Mouse (Mus musculus): ENCODE measurements around the gene Matn1. TPM values are rescaled to one million over a fixed set of nuclear protein-coding genes. Genes with fewer than 3 reads are reported as not detected.

Gene Matn1
- polyA plus RNA-seq, 1 experiment from 2014 or later, result 0.34 TPM

GRCm38 (mm10) chr4:130949821-130950384 lies 5.7 kb downstream of the Matn1 start:
- Histone ChIP-seq H3K36me3 (replicated peaks; ENCODE audit: control insufficient read depth, insufficient read depth, low read depth, low read length) (no peaks in the 10 kb centered on the region), H3K9me3 (replicated peaks; ENCODE audit: control insufficient read depth, low read length) (no peaks in the 10 kb centered on the region), H3K27me3 (ENCODE audit: control insufficient read depth, insufficient read depth, low read length) (no peaks in the 10 kb centered on the region; the same call in 1 of the 2 replicates), H3K4me3 (ENCODE audit: low read depth, low read length) (no peak overlapping the region), H3K4me2 (ENCODE audit: low read depth, low read length) (no peak overlapping the region), H3K9ac (replicated peaks; ENCODE audit: low read length) (no peak overlapping the region), H3K27ac (replicated peaks; ENCODE audit: low read depth, low read length) (no peak overlapping the region), H3K4me1 (ENCODE audit: control insufficient read depth, insufficient read depth, low read length) (no peaks in the 10 kb centered on the region)
- no peak for ATAC-seq (replicated peaks; ENCODE audit: insufficient number of reproducible peaks, low FRiP score, low TSS enrichment, low read depth)
- 84% methylated on average over 35 of the region's 35 CpGs for WGBS
- no peak for DNase-seq (ENCODE audit: low spot score)

GRCm38 (mm10) chr4:130952531-130952930 lies 8.3 kb downstream of the Matn1 start:
- DNase-seq (ENCODE audit: low spot score), result peak; percentile 54
- H3K4me2 ChIP-seq (ENCODE audit: low read depth, low read length), result no peak overlapping the region
- no peak for ATAC-seq (replicated peaks; ENCODE audit: insufficient number of reproducible peaks, low FRiP score, low TSS enrichment, low read depth)
- H3K4me3 ChIP-seq (ENCODE audit: low read depth, low read length), result no peak overlapping the region
- H3K4me1 ChIP-seq (ENCODE audit: control insufficient read depth, insufficient read depth, low read length), result no peaks in the 10 kb centered on the region
- no peak overlapping the region for H3K27ac ChIP-seq (replicated peaks; ENCODE audit: low read depth, low read length)
- H3K27me3 ChIP-seq (ENCODE audit: control insufficient read depth, insufficient read depth, low read length), result no peaks in the 10 kb centered on the region; the same call in 1 of the 2 replicates
- H3K36me3 ChIP-seq (replicated peaks; ENCODE audit: control insufficient read depth, insufficient read depth, low read depth, low read length), result no peaks in the 10 kb centered on the region
- H3K9me3 ChIP-seq (replicated peaks; ENCODE audit: control insufficient read depth, low read length), result no peaks in the 10 kb centered on the region
- WGBS, result 48% methylated on average over 17 of the region's 17 CpGs
- H3K9ac ChIP-seq (replicated peaks; ENCODE audit: low read length), result no peak overlapping the region

GRCm38 (mm10) chr4:130957156-130957555 lies 13.0 kb downstream of the Matn1 start:
- no peak overlapping the region for H3K9ac ChIP-seq (replicated peaks; ENCODE audit: low read length)
- H3K27ac ChIP-seq (replicated peaks; ENCODE audit: low read depth, low read length), result no peak overlapping the region
- DNase-seq (ENCODE audit: low spot score) (no peak), ATAC-seq (replicated peaks; ENCODE audit: insufficient number of reproducible peaks, low FRiP score, low TSS enrichment, low read depth) (no peak)
- no peaks in the 10 kb centered on the region for H3K9me3 ChIP-seq (replicated peaks; ENCODE audit: control insufficient read depth, low read length)
- no peak overlapping the region for H3K4me3 ChIP-seq (ENCODE audit: low read depth, low read length)
- H3K4me2 ChIP-seq (ENCODE audit: low read depth, low read length), result no peak overlapping the region
- no peaks in the 10 kb centered on the region for H3K36me3 ChIP-seq (replicated peaks; ENCODE audit: control insufficient read depth, insufficient read depth, low read depth, low read length)
- H3K4me1 ChIP-seq (ENCODE audit: control insufficient read depth, insufficient read depth, low read length), result no peaks in the 10 kb centered on the region
- WGBS, result 86% methylated on average over 10 of the region's 10 CpGs
- no peaks in the 10 kb centered on the region; the same call in 1 of the 2 replicates for H3K27me3 ChIP-seq (ENCODE audit: control insufficient read depth, insufficient read depth, low read length)

GRCm38 (mm10) chr4:130958812-130959211 lies 14.6 kb downstream of the Matn1 start:
- H3K4me2 ChIP-seq (ENCODE audit: low read depth, low read length), result no peak overlapping the region
- ATAC-seq (replicated peaks; ENCODE audit: insufficient number of reproducible peaks, low FRiP score, low TSS enrichment, low read depth) (no peak), DNase-seq (ENCODE audit: low spot score) (no peak)
- H3K4me3 ChIP-seq (ENCODE audit: low read depth, low read length), result no peak overlapping the region
- H3K27ac ChIP-seq (replicated peaks; ENCODE audit: low read depth, low read length), result no peak overlapping the region
- H3K4me1 ChIP-seq (ENCODE audit: control insufficient read depth, insufficient read depth, low read length), result no peaks in the 10 kb centered on the region
- no peak overlapping the region for H3K9ac ChIP-seq (replicated peaks; ENCODE audit: low read length)
- no peaks in the 10 kb centered on the region for H3K9me3 ChIP-seq (replicated peaks; ENCODE audit: control insufficient read depth, low read length)
- WGBS, result 71% methylated on average over 5 of the region's 5 CpGs
- no peaks in the 10 kb centered on the region for H3K36me3 ChIP-seq (replicated peaks; ENCODE audit: control insufficient read depth, insufficient read depth, low read depth, low read length)
- no peaks in the 10 kb centered on the region for H3K27me3 ChIP-seq (ENCODE audit: control insufficient read depth, insufficient read depth, low read length)

GRCm38 (mm10) chr4:130959678-130960077 lies 15.5 kb downstream of the Matn1 start:
- no peak overlapping the region for H3K27ac ChIP-seq (replicated peaks; ENCODE audit: low read depth, low read length)
- H3K4me2 ChIP-seq (ENCODE audit: low read depth, low read length), result no peak overlapping the region
- WGBS, result 54% methylated on average over 6 of the region's 6 CpGs
- ATAC-seq (replicated peaks; ENCODE audit: insufficient number of reproducible peaks, low FRiP score, low TSS enrichment, low read depth) (no peak), DNase-seq (ENCODE audit: low spot score) (no peak)
- no peaks in the 10 kb centered on the region for H3K27me3 ChIP-seq (ENCODE audit: control insufficient read depth, insufficient read depth, low read length)
- no peak overlapping the region for H3K9ac ChIP-seq (replicated peaks; ENCODE audit: low read length)
- H3K36me3 ChIP-seq (replicated peaks; ENCODE audit: control insufficient read depth, insufficient read depth, low read depth, low read length), result no peaks in the 10 kb centered on the region
- H3K4me3 ChIP-seq (ENCODE audit: low read depth, low read length), result no peak overlapping the region
- H3K9me3 ChIP-seq (replicated peaks; ENCODE audit: control insufficient read depth, low read length), result no peaks in the 10 kb centered on the region
- no peaks in the 10 kb centered on the region for H3K4me1 ChIP-seq (ENCODE audit: control insufficient read depth, insufficient read depth, low read length)

- DNase-seq (ENCODE audit: low spot score) (peak; percentile 85), ATAC-seq (replicated peaks; ENCODE audit: insufficient number of reproducible peaks, low FRiP score, low TSS enrichment, low read depth) (0 out of 2 replicates have a peak, but pooled peaks have one; percentile 37)
- H3K9ac ChIP-seq (replicated peaks; ENCODE audit: low read length), result no peak overlapping the region
- H3K9me3 ChIP-seq (replicated peaks; ENCODE audit: control insufficient read depth, low read length), result no peaks in the 10 kb centered on the region
- 32% methylated on average over 9 of the region's 9 CpGs for WGBS
- H3K4me2 ChIP-seq (ENCODE audit: low read depth, low read length), result no peak overlapping the region
- H3K27ac ChIP-seq (replicated peaks; ENCODE audit: low read depth, low read length), result no peak overlapping the region
- no peaks in the 10 kb centered on the region for H3K4me1 ChIP-seq (ENCODE audit: control insufficient read depth, insufficient read depth, low read length)
- H3K27me3 ChIP-seq (ENCODE audit: control insufficient read depth, insufficient read depth, low read length), result no peaks in the 10 kb centered on the region
- no peak overlapping the region for H3K4me3 ChIP-seq (ENCODE audit: low read depth, low read length)
- no peaks in the 10 kb centered on the region for H3K36me3 ChIP-seq (replicated peaks; ENCODE audit: control insufficient read depth, insufficient read depth, low read depth, low read length)
Observed at GRCm38 (mm10) chr4:130960118-130960734, 16.0 kb downstream of the Matn1 start.

- Histone ChIP-seq H3K4me1 (ENCODE audit: control insufficient read depth, insufficient read depth, low read length) (no peaks in the 10 kb centered on the region), H3K36me3 (replicated peaks; ENCODE audit: control insufficient read depth, insufficient read depth, low read depth, low read length) (no peaks in the 10 kb centered on the region), H3K9me3 (replicated peaks; ENCODE audit: control insufficient read depth, low read length) (no peaks in the 10 kb centered on the region), H3K27me3 (ENCODE audit: control insufficient read depth, insufficient read depth, low read length) (no peaks in the 10 kb centered on the region; the same call in 1 of the 2 replicates), H3K4me2 (ENCODE audit: low read depth, low read length) (no peak overlapping the region), H3K9ac (replicated peaks; ENCODE audit: low read length) (no peak overlapping the region), H3K27ac (replicated peaks; ENCODE audit: low read depth, low read length) (no peak overlapping the region), H3K4me3 (ENCODE audit: low read depth, low read length) (no peak overlapping the region)
- no peak for ATAC-seq (replicated peaks; ENCODE audit: insufficient number of reproducible peaks, low FRiP score, low TSS enrichment, low read depth)
- DNase-seq (ENCODE audit: low spot score), result no peak
- WGBS, result 98% methylated on average over 1 of the region's 1 CpGs
Observed at GRCm38 (mm10) chr4:130971278-130971677, 27.1 kb downstream of the Matn1 start.

- Histone ChIP-seq H3K36me3 (replicated peaks; ENCODE audit: control insufficient read depth, insufficient read depth, low read depth, low read length) (no peaks in the 10 kb centered on the region), H3K9me3 (replicated peaks; ENCODE audit: control insufficient read depth, low read length) (no peaks in the 10 kb centered on the region), H3K9ac (replicated peaks; ENCODE audit: low read length) (no peak overlapping the region), H3K27ac (replicated peaks; ENCODE audit: low read depth, low read length) (no peak overlapping the region), H3K27me3 (ENCODE audit: control insufficient read depth, insufficient read depth, low read length) (no peaks in the 10 kb centered on the region; the same call in 1 of the 2 replicates), H3K4me3 (ENCODE audit: low read depth, low read length) (no peak overlapping the region), H3K4me2 (ENCODE audit: low read depth, low read length) (no peak overlapping the region), H3K4me1 (ENCODE audit: control insufficient read depth, insufficient read depth, low read length) (no peaks in the 10 kb centered on the region)
- WGBS, result 83% methylated on average over 5 of the region's 5 CpGs
- DNase-seq (ENCODE audit: low spot score), result no peak
- ATAC-seq (replicated peaks; ENCODE audit: insufficient number of reproducible peaks, low FRiP score, low TSS enrichment, low read depth), result no peak
Observed at GRCm38 (mm10) chr4:130972421-130972829, 28.2 kb downstream of the Matn1 start.

All from embryonic facial prominence, embryonic 11.5 days (tissue).